ENCODE assay signal across 22 mouse cellular contexts in the genomic region with DNA sequence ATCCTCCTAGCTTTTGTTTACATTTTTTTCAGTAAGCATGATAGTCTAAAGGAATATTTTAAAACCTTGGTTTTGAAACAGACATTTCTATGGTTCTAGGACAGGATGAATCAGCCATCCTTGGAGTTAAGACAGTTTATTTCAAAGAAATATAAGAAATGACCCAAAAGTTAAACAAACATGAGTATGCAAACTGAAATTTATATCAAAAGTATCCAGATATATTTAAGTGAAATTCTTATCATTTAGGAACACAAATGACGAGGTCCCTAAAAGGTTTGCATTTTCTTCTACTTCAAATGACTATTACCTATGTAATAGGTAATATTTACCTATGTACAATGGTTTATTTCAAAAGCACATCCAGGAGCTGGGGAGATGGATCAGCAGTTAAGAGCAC.
DNase-seq lines count a peak whose midpoint lies in the region; ATAC-seq and TF ChIP-seq lines count a peak whose summit lies in the region.
"Had no signal": no experiment of that assay in that cellular context is flagged by ENCODE, and none has a peak within 500 bp of the region (broad histone marks: within the 10 kb centered on the region; RNA-seq: fewer than 3 reads in every experiment).

No protein-coding gene starts in this region.

- TF ChIP-seq CTCF in G1E (IDR thresholded peaks at IDR 0.05; ENCODE audit: low read depth, low read length), result no peak
- no peak for TF ChIP-seq CTCF in liver, postnatal 0 days (IDR thresholded peaks at IDR 0.05; ENCODE audit: low read depth)

- H3K9ac ChIP-seq in liver, embryonic 13.5 days, result no peak overlapping the region
- H3K9ac ChIP-seq in liver, postnatal 0 days (replicated peaks), result no peak overlapping the region
- no peak overlapping the region for H3K9ac ChIP-seq in kidney, embryonic 16.5 days (replicated peaks; ENCODE audit: low read length)
- H3K9ac ChIP-seq: embryonic facial prominence, embryonic 13.5 days; forebrain, embryonic 12.5 days; forebrain, postnatal 0 days; intestine, embryonic 15.5 days; limb, embryonic 12.5 days; midbrain, embryonic 12.5 days had no signal

- ATAC-seq in liver, embryonic 13.5 days (ENCODE audit: low read depth), result peak; percentile 4
- peak; percentile 2; the same call in 1 of the 2 replicates for ATAC-seq in G1E (ENCODE audit: extremely low read depth, insufficient number of reproducible peaks, low FRiP score, poor library complexity, severe bottlenecking)
- peak; percentile 71 for ATAC-seq in erythroblast, adult 5-6 weeks (replicated peaks; ENCODE audit: low FRiP score, poor library complexity, severe bottlenecking)
- peak; percentile 44 for ATAC-seq in liver, postnatal 0 days
- no peak for ATAC-seq in kidney, embryonic 16.5 days (ENCODE audit: low FRiP score, low TSS enrichment)
- no peak for ATAC-seq in granulocyte monocyte progenitor cell, adult 5-6 weeks (replicated peaks; ENCODE audit: poor library complexity, severe bottlenecking)
- ATAC-seq: CD4-positive, CD25-positive, alpha-beta regulatory T cell, adult 4 months; forebrain, postnatal 0 days; hindbrain, postnatal 0 days had no signal

- peak overlapping the region; percentile 66; the same call in 1 of the 2 replicates for H3K27ac ChIP-seq in liver, embryonic 13.5 days
- H3K27ac ChIP-seq in liver, postnatal 0 days (ENCODE audit: low read depth), result peak overlapping the region; percentile 77
- no peak overlapping the region for H3K27ac ChIP-seq in kidney, embryonic 16.5 days (ENCODE audit: low read length)
- H3K27ac ChIP-seq: embryonic facial prominence, embryonic 13.5 days; forebrain, embryonic 12.5 days; hindbrain, postnatal 0 days; intestine, embryonic 15.5 days; left cerebral cortex, adult 2 months; limb, embryonic 12.5 days; midbrain, embryonic 12.5 days had no signal

- no peaks in the 10 kb centered on the region for H3K27me3 ChIP-seq in liver, embryonic 13.5 days
- H3K27me3 ChIP-seq in G1E (ENCODE audit: insufficient read depth, low read length), result no peaks in the 10 kb centered on the region
- no peaks in the 10 kb centered on the region for H3K27me3 ChIP-seq in liver, postnatal 0 days (ENCODE audit: insufficient read depth, low read length)
- no peaks in the 10 kb centered on the region for H3K27me3 ChIP-seq in kidney, embryonic 16.5 days (ENCODE audit: insufficient read depth, low read length)
- H3K27me3 ChIP-seq: embryonic facial prominence, embryonic 13.5 days; forebrain, embryonic 12.5 days; intestine, embryonic 15.5 days; limb, embryonic 12.5 days; midbrain, embryonic 12.5 days had no signal

- no peaks in the 10 kb centered on the region for H3K9me3 ChIP-seq in liver, embryonic 13.5 days (replicated peaks)
- no peaks in the 10 kb centered on the region for H3K9me3 ChIP-seq in G1E (replicated peaks)
- no peaks in the 10 kb centered on the region for H3K9me3 ChIP-seq in liver, postnatal 0 days (ENCODE audit: low read length)
- no peaks in the 10 kb centered on the region for H3K9me3 ChIP-seq in kidney, embryonic 16.5 days (ENCODE audit: low read length)
- H3K9me3 ChIP-seq: embryonic facial prominence, embryonic 13.5 days; forebrain, embryonic 12.5 days; intestine, embryonic 15.5 days; limb, embryonic 12.5 days; midbrain, embryonic 12.5 days had no signal

- H3K4me1 ChIP-seq in liver, embryonic 13.5 days (replicated peaks), result peaks cover 9% of the 10 kb centered on the region; the same call in 1 of the 2 replicates
- H3K4me1 ChIP-seq in G1E (ENCODE audit: insufficient read depth, low read depth, low read length), result peaks cover 18% of the 10 kb centered on the region
- H3K4me1 ChIP-seq in liver, postnatal 0 days (ENCODE audit: insufficient read depth), result no peaks in the 10 kb centered on the region
- H3K4me1 ChIP-seq in kidney, embryonic 16.5 days (ENCODE audit: insufficient read depth, low read length), result no peaks in the 10 kb centered on the region
- H3K4me1 ChIP-seq: embryonic facial prominence, embryonic 13.5 days; forebrain, embryonic 12.5 days; intestine, embryonic 15.5 days; limb, embryonic 12.5 days; midbrain, embryonic 12.5 days had no signal

- H3K4me2 ChIP-seq in liver, embryonic 13.5 days, result no peak overlapping the region
- H3K4me2 ChIP-seq in liver, postnatal 0 days (ENCODE audit: low read depth, low read length), result no peak overlapping the region
- no peak overlapping the region for H3K4me2 ChIP-seq in kidney, embryonic 16.5 days (replicated peaks; ENCODE audit: low read depth, low read length)
- H3K4me2 ChIP-seq: embryonic facial prominence, embryonic 13.5 days; forebrain, embryonic 12.5 days; intestine, embryonic 15.5 days; limb, embryonic 12.5 days; midbrain, embryonic 12.5 days had no signal

- no peak for TF ChIP-seq EP300 in liver, postnatal 0 days (IDR thresholded peaks at IDR 0.05; ENCODE audit: low read depth)

- WGBS in liver, embryonic 13.5 days (ENCODE audit: insufficient replicate concordance), result 25% methylated on average over 1 of the region's 1 CpGs
- 48% methylated on average over 1 of the region's 1 CpGs for WGBS in liver, postnatal 0 days (ENCODE audit: insufficient replicate concordance)
- 76% methylated on average over 1 of the region's 1 CpGs for WGBS in kidney, embryonic 16.5 days

- no peak overlapping the region for H3K4me3 ChIP-seq in liver, embryonic 13.5 days (replicated peaks)
- no peak overlapping the region for H3K4me3 ChIP-seq in G1E (ENCODE audit: low read depth, low read length)
- H3K4me3 ChIP-seq in liver, postnatal 0 days (ENCODE audit: low read depth, low read length), result no peak overlapping the region
- no peak overlapping the region for H3K4me3 ChIP-seq in kidney, embryonic 16.5 days (ENCODE audit: low read length)
- H3K4me3 ChIP-seq: embryonic facial prominence, embryonic 13.5 days; forebrain, embryonic 12.5 days; intestine, embryonic 15.5 days; left cerebral cortex, adult 2 months; limb, embryonic 12.5 days; midbrain, embryonic 12.5 days; myocyte had no signal

- H3K36me3 ChIP-seq in liver, embryonic 13.5 days, result no peaks in the 10 kb centered on the region
- no peaks in the 10 kb centered on the region for H3K36me3 ChIP-seq in G1E (replicated peaks)
- no peaks in the 10 kb centered on the region for H3K36me3 ChIP-seq in liver, postnatal 0 days (replicated peaks; ENCODE audit: insufficient read depth, low read length)
- no peaks in the 10 kb centered on the region for H3K36me3 ChIP-seq in kidney, embryonic 16.5 days (ENCODE audit: insufficient read depth, low read length)
- H3K36me3 ChIP-seq: embryonic facial prominence, embryonic 13.5 days; forebrain, embryonic 12.5 days; intestine, embryonic 15.5 days; limb, embryonic 12.5 days; midbrain, embryonic 12.5 days had no signal

- no peak for DNase-seq in liver, embryonic 13.5 days
- DNase-seq in liver (no peak), G1E (ENCODE audit: low spot score) (no peak)
- DNase-seq in liver, postnatal 0 days, result no peak
- DNase-seq: cerebellum, adult 11-12 months; cerebellum, adult 9-11 months; heart, postnatal 14 days; lung, postnatal 14 days; thymus, adult 2 months had no signal

Comparison
In these comparisons a context has a peak if more than half of its experiments do, and no peak if none do; other contexts are left out.
1. ATAC-seq: peak in liver, embryonic 13.5 days (single experiment), G1E (single experiment), erythroblast, adult 5-6 weeks (single experiment) and liver, postnatal 0 days (single experiment); none in kidney, embryonic 16.5 days (single experiment) and granulocyte monocyte progenitor cell, adult 5-6 weeks (single experiment).